Mouse (Mus musculus) C2C12 (cell line): ENCODE data around the gene Nr1i3.

ENCODE experiments used
- CEBPB ChIP-seq: IDR thresholded peaks from one replicate; pipeline ENCODE4 v1.6.1; 2011; ENCODE audit warnings: low read depth, mild to moderate bottlenecking, control low read depth, moderate library complexity
- CTCF ChIP-seq: IDR thresholded peaks from one replicate; pipeline ENCODE4 v1.5.1; 2011; ENCODE audit not compliant: control insufficient read depth, insufficient read depth, insufficient read length
- FOSL1 ChIP-seq: IDR thresholded peaks from one replicate; pipeline ENCODE4 v1.8.0; 2011; ENCODE audit warnings: mild to moderate bottlenecking, low read length; ENCODE audit not compliant: poor library complexity, insufficient read depth, severe bottlenecking
- MAX ChIP-seq: IDR thresholded peaks from one replicate; pipeline ENCODE4 v1.6.1; 2011; ENCODE audit warnings: mild to moderate bottlenecking, control low read depth
- MYOD1 ChIP-seq: IDR thresholded peaks from one replicate; pipeline ENCODE4 v1.6.1; 2011; ENCODE audit warnings: low read depth; ENCODE audit not compliant: control insufficient read depth, insufficient read length
- MYOG ChIP-seq: IDR thresholded peaks from one replicate; pipeline ENCODE4 v1.6.1; 2011; ENCODE audit not compliant: control insufficient read depth, insufficient read length; ENCODE audit errors: extremely low read depth
- USF1 ChIP-seq: IDR thresholded peaks from one replicate; pipeline ENCODE4 v1.6.1; 2011; ENCODE audit warnings: low read depth, mild to moderate bottlenecking, control low read depth, moderate library complexity

DNA sequence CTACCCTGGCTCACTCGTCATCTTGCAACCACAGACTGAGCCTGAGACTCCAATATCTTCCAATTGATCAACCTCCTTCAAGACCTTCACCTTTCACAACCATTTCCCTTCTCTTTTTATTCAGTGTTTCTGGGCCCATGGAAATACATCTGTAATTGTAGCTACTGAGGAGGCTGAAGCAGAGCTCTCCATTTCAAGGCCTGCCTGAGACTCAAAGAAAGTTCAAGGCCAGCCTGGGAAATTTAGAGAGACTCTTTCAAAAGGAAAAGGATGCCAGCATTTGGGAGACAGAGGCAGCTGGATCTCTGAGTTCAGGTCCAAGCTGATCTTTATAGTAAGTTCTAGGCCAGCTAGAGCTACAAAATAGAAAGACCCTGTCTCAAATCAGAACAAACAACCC is 14.1 kb downstream of the Nr1i3 start:
- no peak for TF ChIP-seq CTCF
- no peak for TF ChIP-seq MYOD1
- no peak for TF ChIP-seq MYOG
- TF ChIP-seq USF1: no peak
- TF ChIP-seq FOSL1: no peak
- no peak for TF ChIP-seq MAX
- TF ChIP-seq CEBPB: no peak
